Mouse (Mus musculus): ENCODE measurements around the gene Dbf4. TPM values are rescaled to one million over a fixed set of nuclear protein-coding genes. Genes with fewer than 3 reads are reported as not detected.

Gene Dbf4
- total RNA-seq, 2 experiments from 2014 or later = 2.2 to 2.4 TPM

DNA sequence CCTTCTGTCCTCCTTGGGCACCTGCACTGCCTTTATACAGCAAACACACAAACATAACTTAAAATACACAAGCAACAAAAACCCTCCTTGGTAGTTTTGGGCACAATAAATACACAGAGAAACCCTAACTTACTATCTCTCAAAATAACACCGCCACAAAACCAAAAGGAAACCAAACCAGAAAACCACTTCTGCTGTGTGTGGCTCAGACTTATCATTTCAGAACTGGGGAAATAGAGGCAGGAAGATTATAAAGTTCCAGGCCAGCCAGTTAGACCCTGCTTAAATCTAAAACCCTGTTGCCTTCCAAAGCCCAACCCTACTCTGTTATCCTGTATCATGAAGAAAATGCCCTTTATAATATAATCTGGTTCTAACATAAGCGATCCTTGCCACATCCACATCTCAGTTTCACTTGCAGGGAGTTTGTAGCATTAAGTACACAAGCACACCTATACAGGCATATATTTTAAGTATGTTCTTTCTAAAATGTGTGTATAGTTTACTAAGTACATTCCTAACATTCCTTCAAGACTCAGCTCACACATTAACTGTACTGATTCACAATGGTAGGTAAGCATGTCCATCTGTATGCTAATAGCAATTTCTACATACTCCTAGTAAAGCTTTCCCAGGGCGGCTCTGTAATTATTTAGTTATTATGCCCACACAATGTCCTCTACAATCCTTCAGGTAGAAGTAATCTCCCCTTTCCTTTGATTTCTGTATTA, 5.7 kb downstream of the Dbf4 start:
- DNase-seq (ENCODE audit: extremely low spot score in 1 of 2, low spot score in 2 of 2) = no peak
- H3K27ac ChIP-seq = no peak overlapping the region
- no peak overlapping the region for H3K4me3 ChIP-seq
- intact Hi-C loops (cut with DNase I) = no loop called here
- no peak for TF ChIP-seq CTCF (IDR thresholded peaks at IDR 0.05)

DNA sequence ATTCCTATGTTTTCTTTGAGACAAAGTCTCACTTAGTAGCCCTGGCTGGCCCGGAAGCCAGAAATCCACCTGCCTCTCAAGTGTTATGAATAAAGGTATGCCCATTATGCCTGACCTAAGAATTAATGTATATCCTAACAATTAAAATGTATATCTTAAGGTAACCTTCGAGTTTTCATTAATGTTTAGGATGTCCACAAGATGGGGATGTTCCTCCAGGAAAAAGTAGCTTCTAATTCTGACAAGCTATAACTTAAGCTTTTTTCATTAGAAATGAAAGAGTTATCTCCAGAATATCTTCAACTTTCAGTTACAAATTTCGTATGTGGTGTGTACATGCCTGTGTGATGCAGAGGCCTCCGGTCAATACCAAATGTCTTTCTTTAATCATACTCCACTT, 13.8 kb downstream of the Dbf4 start:
- H3K4me3 ChIP-seq = no peak overlapping the region
- intact Hi-C loops (cut with DNase I) = no loop called here
- TF ChIP-seq CTCF (IDR thresholded peaks at IDR 0.05) = peak; percentile 23
- H3K27ac ChIP-seq = no peak overlapping the region
- no peak for DNase-seq (ENCODE audit: extremely low spot score in 1 of 2, low spot score in 2 of 2)

DNA sequence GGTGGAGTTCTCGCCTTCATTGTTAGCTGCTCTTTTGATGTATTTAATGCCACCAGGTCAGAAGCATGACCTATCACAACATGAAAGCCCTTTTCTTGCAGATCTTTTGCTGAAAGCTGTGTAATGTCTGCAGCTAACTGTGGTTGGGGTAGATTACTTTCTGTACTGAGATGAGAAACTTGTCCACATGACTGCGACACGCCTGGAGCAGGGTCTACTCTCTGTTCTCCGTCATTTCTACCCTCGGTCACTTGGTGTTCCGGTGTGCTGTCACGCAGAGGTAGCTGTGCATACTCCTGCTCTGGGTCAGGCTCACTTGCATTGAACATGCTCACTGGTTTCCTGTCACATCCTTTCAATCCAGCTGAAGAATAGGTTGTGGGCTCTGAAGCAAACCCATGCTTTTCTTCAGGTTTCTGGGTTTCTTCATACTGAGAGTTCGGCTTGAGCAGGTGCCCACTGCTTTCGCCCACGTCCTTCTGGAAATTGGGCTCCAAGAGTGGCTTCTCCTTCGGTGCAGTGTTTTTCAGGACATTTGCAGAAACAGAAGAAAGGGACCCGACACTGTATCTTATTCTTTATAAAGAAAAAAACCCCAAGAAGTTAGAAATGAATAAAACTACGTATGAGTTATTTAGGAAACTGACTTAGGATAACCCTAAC, 24.8 kb downstream of the Dbf4 start:
- no peak for TF ChIP-seq CTCF (IDR thresholded peaks at IDR 0.05)
- DNase-seq (ENCODE audit: extremely low spot score in 1 of 2, low spot score in 2 of 2) = no peak

DNA sequence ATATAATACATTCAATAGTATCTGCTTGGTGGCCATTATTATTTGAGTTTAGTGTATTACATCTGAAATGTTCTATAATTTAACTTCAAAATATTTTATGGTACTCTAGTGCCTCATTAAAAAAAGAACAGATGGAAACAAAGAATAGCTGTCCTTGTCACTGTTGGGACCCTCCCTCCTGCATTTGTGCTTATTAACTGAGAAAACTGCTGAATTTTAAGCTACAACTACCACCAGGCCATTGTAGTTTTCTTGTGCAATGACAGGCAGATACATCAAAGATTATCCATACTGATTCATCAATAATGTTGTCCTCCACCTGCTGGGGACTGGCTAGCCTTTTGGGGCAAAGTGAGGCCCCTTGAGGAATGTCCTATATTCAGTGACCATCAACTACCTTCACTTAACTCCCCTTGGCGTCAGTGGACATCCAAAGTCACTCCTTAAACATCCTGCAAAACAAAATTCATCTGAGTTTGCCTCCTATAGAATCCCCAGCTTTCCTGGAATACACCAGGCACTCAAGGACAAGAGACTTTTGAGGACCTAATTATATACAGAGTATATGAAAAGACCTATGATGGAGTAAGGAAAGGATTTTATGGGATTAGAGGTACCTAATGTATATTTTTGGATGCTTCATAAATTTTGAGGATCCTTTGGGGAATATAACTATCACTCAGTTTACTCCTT, 28.5 kb downstream of the Dbf4 start:
- TF ChIP-seq CTCF (IDR thresholded peaks at IDR 0.05) = no peak
- no peak overlapping the region for H3K27ac ChIP-seq
- intact Hi-C loops (cut with DNase I) = no loop called here
- DNase-seq (ENCODE audit: extremely low spot score in 1 of 2, low spot score in 2 of 2) = no peak
- no peak overlapping the region for H3K4me3 ChIP-seq

More for the DNA sequence above, 24.8 kb downstream of the Dbf4 start:
- no peak overlapping the region for H3K27ac ChIP-seq
- intact Hi-C loops (cut with DNase I) = no loop called here
- no peak overlapping the region for H3K4me3 ChIP-seq

DNA sequence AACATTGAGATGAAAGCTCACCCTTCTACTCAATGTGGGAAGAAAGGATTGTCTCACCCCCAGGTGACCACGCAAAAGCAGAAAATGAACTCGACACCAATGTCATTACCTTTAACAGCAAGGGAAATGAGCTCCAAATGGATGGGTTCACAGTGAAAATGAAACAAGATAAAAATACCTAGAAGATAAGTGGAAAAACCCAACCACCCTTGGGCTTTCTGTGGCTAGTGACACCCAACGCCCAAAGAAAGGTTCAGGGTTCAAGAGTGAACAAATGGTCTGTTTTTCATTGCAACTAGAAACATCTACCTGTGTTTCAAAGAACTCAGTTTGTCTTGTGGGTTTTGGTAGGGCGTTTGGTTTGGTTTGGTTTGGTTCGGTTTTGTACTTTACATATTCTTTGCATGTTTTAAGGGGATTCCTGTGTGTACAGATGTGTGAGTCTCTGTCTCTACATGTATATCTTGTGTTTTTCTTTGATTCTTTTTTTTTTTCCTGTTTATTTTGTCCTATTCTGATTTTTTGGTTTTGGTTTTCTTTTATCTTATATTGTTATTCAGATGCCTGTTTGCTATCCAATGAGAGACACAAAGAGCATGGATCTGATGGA, 48.1 kb downstream of the Dbf4 start:
- no peak overlapping the region for H3K4me3 ChIP-seq

DNA sequence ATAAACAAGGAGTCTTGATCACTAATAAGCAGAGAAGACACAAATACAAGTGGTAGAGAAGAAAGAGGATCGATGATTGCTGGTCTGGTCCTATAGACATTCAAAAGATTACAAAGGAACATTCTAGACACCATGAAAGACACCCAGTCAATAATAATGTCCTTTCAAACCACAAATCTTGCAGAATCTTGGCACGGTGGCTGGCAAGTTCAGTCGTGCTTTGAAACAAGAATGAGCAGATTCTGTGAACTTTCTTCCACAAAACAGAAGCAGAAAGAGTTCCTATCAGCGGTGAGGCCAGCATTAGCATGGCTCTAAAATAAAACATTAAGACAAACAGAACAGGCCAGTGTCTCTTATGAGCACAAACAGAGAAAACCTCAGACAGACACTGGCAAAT, 49.1 kb downstream of the Dbf4 start:
- intact Hi-C loops (cut with DNase I) = no loop called here
- DNase-seq (ENCODE audit: extremely low spot score in 1 of 2, low spot score in 2 of 2) = no peak
- H3K27ac ChIP-seq = no peak overlapping the region
- H3K4me3 ChIP-seq = no peak overlapping the region
- no peak for TF ChIP-seq CTCF (IDR thresholded peaks at IDR 0.05)

More for the DNA sequence above, 48.1 kb downstream of the Dbf4 start:
- no peak for DNase-seq (ENCODE audit: extremely low spot score in 1 of 2, low spot score in 2 of 2)
- intact Hi-C loops (cut with DNase I) = no loop called here
- TF ChIP-seq CTCF (IDR thresholded peaks at IDR 0.05) = no peak
- H3K27ac ChIP-seq = no peak overlapping the region

DNA sequence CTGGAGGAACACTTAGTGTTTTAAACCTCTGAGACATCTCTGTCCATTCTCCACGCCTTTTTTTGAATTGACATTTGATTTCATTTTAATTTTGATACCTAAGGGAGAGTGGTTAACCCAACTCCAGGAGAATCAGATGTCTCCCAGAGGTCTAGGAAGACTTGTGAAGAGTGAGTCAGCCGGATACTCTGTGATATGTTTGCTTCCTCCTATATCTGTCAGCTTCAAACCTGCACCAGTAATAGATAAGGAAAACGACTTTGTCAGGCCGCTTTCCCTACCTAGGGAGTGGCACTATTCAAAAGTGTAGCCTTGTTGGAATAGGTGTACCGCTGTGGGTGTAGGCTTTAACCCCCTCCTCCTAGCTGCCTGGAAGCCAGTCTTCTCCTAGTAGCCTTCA, 53.7 kb downstream of the Dbf4 start:
- H3K4me3 ChIP-seq = no peak overlapping the region
- no peak overlapping the region for H3K27ac ChIP-seq
- TF ChIP-seq CTCF (IDR thresholded peaks at IDR 0.05) = no peak
- no peak for DNase-seq (ENCODE audit: extremely low spot score in 1 of 2, low spot score in 2 of 2)
- intact Hi-C loops (cut with DNase I) = loop anchor here (2.0 kb wide), 1 partner anchor 524 kb away; the partner anchor contains the start of gene Abcb4

DNA sequence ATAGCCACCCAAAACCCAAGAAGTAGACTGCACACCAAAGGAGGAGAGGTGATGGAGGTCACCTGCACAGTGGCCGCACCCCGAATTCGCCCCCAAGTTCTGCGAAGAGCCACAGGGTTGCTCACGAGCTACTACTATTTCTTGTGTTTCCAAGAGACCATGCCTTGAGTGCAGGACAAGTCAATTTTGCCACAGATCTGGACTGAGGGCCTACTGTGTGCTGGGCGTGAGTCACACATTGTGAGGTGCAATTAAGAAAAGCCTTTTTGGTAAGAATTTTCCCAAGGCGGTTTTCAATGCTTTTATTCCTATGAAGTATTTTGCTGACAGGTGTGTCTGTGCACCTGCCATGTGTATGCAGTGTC, 54.2 kb downstream of the Dbf4 start:
- no peak for TF ChIP-seq CTCF (IDR thresholded peaks at IDR 0.05)
- Histone ChIP-seq H3K4me3 (peak overlapping the region; percentile 95), H3K27ac (no peak overlapping the region)
- DNase-seq (ENCODE audit: extremely low spot score in 1 of 2, low spot score in 2 of 2) = no peak
- intact Hi-C loops (cut with DNase I) = loop anchor here (2.0 kb wide), 1 partner anchor 524 kb away; the partner anchor contains the start of gene Abcb4

DNA sequence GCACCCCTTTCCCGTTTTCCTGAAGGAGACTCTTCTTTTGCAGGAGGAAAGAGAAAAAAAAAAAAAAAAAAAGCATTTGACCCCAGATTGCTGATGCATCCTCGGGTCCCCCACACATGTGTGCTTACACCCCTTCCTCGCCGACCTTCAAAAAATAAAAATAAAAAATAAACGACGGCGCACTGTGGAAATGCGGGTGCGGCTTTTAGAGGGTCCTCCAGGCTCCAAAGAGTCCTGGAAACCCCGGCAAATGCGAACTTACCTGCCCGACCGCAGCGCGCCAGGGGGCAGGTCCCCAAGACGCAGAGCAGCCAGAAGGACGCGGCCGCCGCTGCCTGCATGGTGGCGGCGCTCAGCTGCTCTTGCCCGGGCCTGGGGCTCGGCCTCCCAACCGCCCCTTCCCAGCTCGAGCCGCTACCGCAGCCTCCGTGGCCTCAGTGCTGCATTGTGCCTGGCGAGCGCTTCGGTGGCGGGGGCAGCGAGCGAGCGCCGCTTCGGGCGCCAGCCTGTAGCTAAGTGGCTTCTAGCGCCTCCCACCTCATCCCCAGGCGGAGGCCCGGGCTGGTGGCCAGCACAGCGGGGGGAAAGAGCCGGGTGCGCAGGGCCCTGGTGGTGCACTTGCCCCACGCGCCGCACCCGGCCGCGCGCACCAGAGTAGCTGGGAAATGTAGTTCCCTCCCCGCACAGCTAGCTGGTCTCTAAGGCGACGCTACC, 54.7 kb downstream of the Dbf4 start, which contains the start of gene Adam22:
Gene Adam22, minus strand, starts transcription at position 547 of the 714 bp plus-strand sequence.
- intact Hi-C loops (cut with DNase I) = loop anchor here (1.0 to 2.0 kb wide), 3 partner anchors 55 to 525 kb away; partner anchors contain the start of gene Abcb4
- Histone ChIP-seq H3K27ac (peak within 1 kb of the TSS; percentile 97), H3K4me3 (peak within 1 kb of the TSS; percentile 95)
- peak; percentile 29; the same call in 1 of the 2 replicates for TF ChIP-seq CTCF (IDR thresholded peaks at IDR 0.05)
- DNase-seq (ENCODE audit: extremely low spot score in 1 of 2, low spot score in 2 of 2) = peak; percentile 93 to 96

DNA sequence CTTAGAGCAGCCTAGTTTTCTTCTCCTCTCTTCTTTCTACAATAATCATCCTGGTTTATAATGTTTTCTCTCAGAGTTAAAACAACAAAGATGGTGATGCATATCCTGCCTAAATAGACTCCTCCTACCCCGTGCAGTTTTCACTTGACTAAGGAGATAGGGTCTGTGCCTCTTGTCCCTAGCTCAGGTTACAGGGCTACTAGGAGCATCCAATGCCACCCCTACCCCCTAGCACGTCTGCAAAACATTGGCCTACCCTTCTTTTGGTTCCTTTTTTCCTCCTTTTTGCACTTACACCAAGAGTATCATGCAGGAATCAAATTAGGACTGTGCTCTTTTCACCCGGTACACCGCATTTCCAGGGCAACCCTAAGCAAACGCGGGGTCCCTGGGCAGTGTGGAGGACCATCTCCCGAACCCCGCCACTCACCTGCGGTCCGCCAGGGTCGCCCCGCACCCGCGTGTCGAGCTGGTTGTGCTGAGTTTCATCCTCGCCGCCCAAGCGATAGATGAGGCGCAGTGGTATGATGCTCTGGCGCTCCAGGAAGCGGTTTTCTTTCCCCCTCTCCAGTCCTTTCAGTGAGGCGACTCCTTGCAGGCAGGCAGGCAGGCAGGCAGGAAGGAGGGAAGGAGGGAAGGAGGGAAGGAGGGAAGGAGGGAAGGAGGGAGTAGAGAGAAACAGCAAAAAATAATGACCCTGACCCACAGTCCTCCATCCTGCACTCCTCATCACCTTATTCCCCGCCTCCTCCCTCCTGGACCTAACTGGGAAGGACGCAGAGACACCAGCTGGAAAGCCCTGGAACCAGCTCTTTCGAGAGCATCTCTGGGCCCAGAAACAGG, 55.5 kb downstream of the Dbf4 start:
- intact Hi-C loops (cut with DNase I) = loop anchor here (1.0 to 2.0 kb wide), 3 partner anchors 54 to 311 kb away; no protein-coding TSS in a partner anchor
- TF ChIP-seq CTCF (IDR thresholded peaks at IDR 0.05) = no peak

More for the DNA sequence above, 55.5 kb downstream of the Dbf4 start:
- DNase-seq (ENCODE audit: extremely low spot score in 1 of 2, low spot score in 2 of 2) = peak; percentile 42 to 51
- Histone ChIP-seq H3K4me3 (peak overlapping the region; percentile 95), H3K27ac (peak overlapping the region; percentile 97)

Measured in left cerebral cortex, adult 2 months (tissue).